Mouse (Mus musculus): ENCODE data around the gene Ankrd22. TPM values are rescaled to one million over a fixed set of nuclear protein-coding genes. Genes with fewer than 3 reads are reported as not detected.
A peak's percentile ranks its signal among the peaks of the same experiment; 100 is the strongest.

Gene Ankrd22
- 0.36 TPM in 1 of 2 replicates, not detected in the other for polyA plus RNA-seq (2012; rRNA removed)

DNA sequence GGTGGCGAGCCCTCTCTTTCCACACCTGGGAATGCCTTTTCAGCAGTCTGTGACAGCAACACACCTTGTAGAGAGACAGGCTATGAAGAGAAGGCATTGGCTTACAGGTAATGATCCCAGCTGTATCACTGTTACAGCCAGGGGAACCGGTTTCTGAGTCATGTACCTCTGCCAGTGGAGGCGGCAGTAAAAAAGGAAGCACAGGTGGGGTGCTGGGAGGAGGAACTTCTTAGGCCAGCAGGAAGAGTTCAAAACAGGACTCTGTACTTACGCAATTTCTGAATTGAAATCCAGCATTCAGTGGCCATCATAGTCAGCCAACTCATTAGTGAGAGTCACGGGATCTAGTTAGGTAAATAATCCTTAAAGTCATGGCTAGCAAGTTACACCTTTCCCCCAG is at the start of gene Ankrd22:
Gene Ankrd22 (minus strand): TSS at position 163 of the 400 bp plus-strand sequence.
- peak in 1 of 2 experiments; percentile 32 for DNase-seq (ENCODE audit: low read depth in 1 of 2, low spot score in 2 of 2)
- WGBS = 45% methylated on average over 5 of the region's 5 CpGs

DNA sequence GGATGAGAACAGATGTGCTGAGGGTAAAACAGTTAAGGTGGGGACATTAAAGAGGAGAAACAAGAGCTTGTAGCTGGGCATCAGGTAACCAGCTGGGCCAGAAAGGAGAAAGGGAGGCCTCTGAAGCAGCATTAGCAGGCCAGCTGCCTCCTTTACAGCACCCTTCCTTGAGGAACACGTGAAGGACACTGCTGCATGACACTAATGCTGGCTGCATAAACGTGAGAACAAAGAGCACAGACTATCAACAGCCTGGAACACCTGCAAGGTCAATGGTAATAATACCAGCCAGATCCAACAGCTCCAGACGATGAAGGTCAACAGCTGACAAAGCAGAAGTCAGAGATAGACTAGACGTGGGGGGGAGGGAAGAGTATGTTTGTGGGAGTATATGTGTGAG is 48.3 kb upstream of the Ankrd22 start:
- no peak for DNase-seq (ENCODE audit: low read depth in 1 of 2, low spot score in 2 of 2)
- Histone ChIP-seq H3K36me3 (ENCODE audit: control insufficient read depth, insufficient read depth, low read length) (no peaks in the 10 kb centered on the region), H3K4me1 (ENCODE audit: control insufficient read depth, insufficient read depth, insufficient read length) (peaks cover 12% of the 10 kb centered on the region), H3K27ac (ENCODE audit: insufficient read depth, low read length) (no peak overlapping the region), H3K27me3 (ENCODE audit: control insufficient read depth, insufficient read depth, low read length) (no peaks in the 10 kb centered on the region), H3K4me3 (ENCODE audit: extremely low read depth, insufficient read depth, insufficient read length) (no peak overlapping the region)
- TF ChIP-seq POLR2A (IDR thresholded peaks at IDR 0.05; ENCODE audit: low read depth, low read length) (no peak), CTCF (IDR thresholded peaks at IDR 0.05; ENCODE audit: extremely low read depth, insufficient read depth, insufficient read length, insufficient replicate concordance) (no peak)
- 25% methylated on average over 4 of the region's 4 CpGs for WGBS

More for the DNA sequence above, at the start of gene Ankrd22:
- H3K27ac ChIP-seq (ENCODE audit: insufficient read depth, low read length) = no peak within 1 kb of the TSS
- no peak within 1 kb of the TSS for H3K4me3 ChIP-seq (ENCODE audit: extremely low read depth, insufficient read depth, insufficient read length)
- H3K27me3 ChIP-seq (ENCODE audit: control insufficient read depth, insufficient read depth, low read length) = no peaks in the 10 kb centered on the region
- H3K4me1 ChIP-seq (ENCODE audit: control insufficient read depth, insufficient read depth, insufficient read length) = peaks cover 15% of the 10 kb centered on the region; the same call in 1 of the 2 replicates
- H3K36me3 ChIP-seq (ENCODE audit: control insufficient read depth, insufficient read depth, low read length) = no peaks in the 10 kb centered on the region
- no peak for TF ChIP-seq POLR2A (IDR thresholded peaks at IDR 0.05; ENCODE audit: low read depth, low read length)
- no peak for TF ChIP-seq CTCF (IDR thresholded peaks at IDR 0.05; ENCODE audit: extremely low read depth, insufficient read depth, insufficient read length, insufficient replicate concordance)

DNA sequence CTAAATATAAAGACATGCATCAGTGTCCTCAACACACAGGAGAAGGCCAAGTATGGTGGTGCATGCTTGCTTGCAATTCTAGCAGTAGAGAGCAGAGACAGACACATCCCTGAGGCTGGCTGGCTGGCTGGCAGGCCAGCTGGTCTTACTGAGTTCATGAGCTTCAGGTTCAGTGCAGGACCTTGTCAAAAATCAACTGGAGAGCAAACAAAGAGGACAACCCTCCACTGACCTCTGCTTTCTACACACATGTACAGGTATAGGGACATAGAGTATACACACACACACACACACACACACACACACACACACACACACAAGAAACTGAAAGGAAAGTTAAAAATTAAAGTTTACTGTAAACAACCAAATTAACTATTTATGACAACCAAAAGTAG is 47.4 kb upstream of the Ankrd22 start:
- H3K27ac ChIP-seq (ENCODE audit: insufficient read depth, low read length) = no peak overlapping the region
- peaks cover 12% of the 10 kb centered on the region for H3K4me1 ChIP-seq (ENCODE audit: control insufficient read depth, insufficient read depth, insufficient read length)
- DNase-seq (ENCODE audit: low read depth in 1 of 2, low spot score in 2 of 2) = no peak
- H3K4me3 ChIP-seq (ENCODE audit: extremely low read depth, insufficient read depth, insufficient read length) = no peak overlapping the region
- H3K36me3 ChIP-seq (ENCODE audit: control insufficient read depth, insufficient read depth, low read length) = no peaks in the 10 kb centered on the region
- TF ChIP-seq POLR2A (IDR thresholded peaks at IDR 0.05; ENCODE audit: low read depth, low read length) (no peak), CTCF (IDR thresholded peaks at IDR 0.05; ENCODE audit: extremely low read depth, insufficient read depth, insufficient read length, insufficient replicate concordance) (no peak)
- H3K27me3 ChIP-seq (ENCODE audit: control insufficient read depth, insufficient read depth, low read length) = no peaks in the 10 kb centered on the region

DNA sequence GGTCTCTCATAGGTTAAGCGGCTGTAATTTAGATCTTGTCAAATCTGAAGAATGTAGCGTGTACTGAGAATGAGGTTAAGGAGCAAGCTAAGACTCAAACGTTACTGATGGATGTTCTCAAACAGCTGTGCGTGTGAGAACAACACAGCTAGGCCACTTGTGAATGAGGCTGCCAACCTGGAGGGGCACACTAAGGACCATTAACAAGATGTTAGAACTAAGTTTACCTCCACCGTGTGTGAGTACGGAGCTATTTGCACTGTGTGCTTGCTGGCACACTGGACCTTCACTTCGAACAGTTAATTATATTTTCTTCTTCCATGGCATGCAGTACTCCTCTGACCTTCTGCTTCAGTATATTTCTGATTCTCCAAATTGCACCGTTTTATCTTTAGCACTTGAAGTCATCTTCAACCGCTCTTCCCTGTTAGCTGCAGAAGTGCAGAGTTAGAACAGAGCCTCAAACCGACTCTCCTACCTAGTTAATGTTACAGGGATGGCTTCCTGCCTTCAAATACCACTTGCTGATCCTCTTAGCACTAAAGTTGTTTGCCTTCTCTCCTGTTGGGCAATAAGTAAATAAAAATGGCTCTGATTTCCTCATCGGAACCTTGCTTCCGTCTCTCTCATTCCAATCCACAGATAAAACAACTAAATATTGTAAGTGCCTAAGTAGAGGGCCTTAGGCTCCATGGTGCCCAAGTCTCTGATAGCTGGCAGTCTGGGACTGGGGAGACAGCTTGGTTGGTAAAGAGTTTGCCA is 46.8 kb upstream of the Ankrd22 start:
- WGBS = 85% methylated on average over 12 of the region's 12 CpGs
- no peak overlapping the region for H3K4me3 ChIP-seq (ENCODE audit: extremely low read depth, insufficient read depth, insufficient read length)
- TF ChIP-seq CTCF (IDR thresholded peaks at IDR 0.05; ENCODE audit: extremely low read depth, insufficient read depth, insufficient read length, insufficient replicate concordance) = no peak
- TF ChIP-seq POLR2A (IDR thresholded peaks at IDR 0.05; ENCODE audit: low read depth, low read length) = no peak
- no peaks in the 10 kb centered on the region for H3K27me3 ChIP-seq (ENCODE audit: control insufficient read depth, insufficient read depth, low read length)
- no peak overlapping the region for H3K27ac ChIP-seq (ENCODE audit: insufficient read depth, low read length)
- peaks cover 12% of the 10 kb centered on the region for H3K4me1 ChIP-seq (ENCODE audit: control insufficient read depth, insufficient read depth, insufficient read length)
- no peaks in the 10 kb centered on the region for H3K36me3 ChIP-seq (ENCODE audit: control insufficient read depth, insufficient read depth, low read length)
- DNase-seq (ENCODE audit: low read depth in 1 of 2, low spot score in 2 of 2) = no peak

DNA sequence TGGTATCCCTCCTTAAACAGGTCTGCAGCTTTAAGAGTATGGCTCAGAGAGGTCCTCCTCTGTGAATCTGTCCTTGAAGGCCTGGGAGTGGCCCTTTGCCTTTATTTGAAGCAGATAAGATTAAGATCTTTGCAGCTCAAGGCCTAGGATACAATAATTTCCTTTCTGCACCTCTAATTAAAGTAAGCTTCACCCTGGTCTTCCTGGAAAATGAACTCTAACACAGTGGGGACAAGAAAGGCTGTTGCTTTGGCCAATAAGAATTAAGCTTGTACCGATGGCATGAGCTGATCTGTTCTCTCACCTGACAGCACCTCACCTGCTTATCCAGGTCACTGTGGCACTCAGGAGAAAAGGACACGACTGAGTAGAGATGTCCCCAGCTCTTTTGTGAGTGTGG is 45.0 kb upstream of the Ankrd22 start:
- Histone ChIP-seq H3K4me3 (ENCODE audit: extremely low read depth, insufficient read depth, insufficient read length) (no peak overlapping the region), H3K27me3 (ENCODE audit: control insufficient read depth, insufficient read depth, low read length) (no peaks in the 10 kb centered on the region), H3K36me3 (ENCODE audit: control insufficient read depth, insufficient read depth, low read length) (no peaks in the 10 kb centered on the region), H3K27ac (ENCODE audit: insufficient read depth, low read length) (no peak overlapping the region), H3K4me1 (ENCODE audit: control insufficient read depth, insufficient read depth, insufficient read length) (peaks cover 7% of the 10 kb centered on the region)
- no peak for TF ChIP-seq CTCF (IDR thresholded peaks at IDR 0.05; ENCODE audit: extremely low read depth, insufficient read depth, insufficient read length, insufficient replicate concordance)
- no peak for TF ChIP-seq POLR2A (IDR thresholded peaks at IDR 0.05; ENCODE audit: low read depth, low read length)
- WGBS = 79% methylated on average over 2 of the region's 2 CpGs
- no peak for DNase-seq (ENCODE audit: low read depth in 1 of 2, low spot score in 2 of 2)

DNA sequence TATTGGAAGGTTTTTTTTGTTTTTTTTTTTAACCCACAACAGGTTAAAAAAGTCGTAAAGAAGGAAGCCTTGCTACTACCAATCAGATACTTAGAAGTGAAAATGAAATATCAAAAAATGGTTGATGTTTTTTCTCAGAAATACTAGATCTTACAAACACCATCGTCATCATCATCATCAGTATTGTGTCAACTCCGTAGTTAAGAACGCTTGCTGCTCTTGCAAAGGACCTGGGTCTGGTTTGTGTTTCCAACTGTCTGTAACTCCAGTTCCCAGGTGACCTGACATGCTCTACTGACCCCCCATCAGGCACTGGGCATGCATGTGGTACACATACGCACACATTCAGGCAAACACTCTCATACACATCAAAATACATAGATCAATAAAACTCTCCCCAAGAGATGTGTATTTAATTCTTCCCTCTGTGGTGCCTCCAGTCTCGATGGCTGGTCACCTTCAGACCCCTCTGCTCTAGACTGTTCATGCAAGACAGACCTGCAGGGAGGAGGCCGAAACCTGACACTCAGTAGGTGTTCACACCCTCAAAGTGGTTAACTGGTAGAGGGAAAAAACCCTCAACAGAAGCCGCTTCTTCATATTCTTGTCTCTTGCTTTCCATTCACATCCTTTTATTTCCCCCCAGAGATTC is 44.2 kb upstream of the Ankrd22 start:
- Histone ChIP-seq H3K4me1 (ENCODE audit: control insufficient read depth, insufficient read depth, insufficient read length) (peaks cover 10% of the 10 kb centered on the region), H3K27me3 (ENCODE audit: control insufficient read depth, insufficient read depth, low read length) (no peaks in the 10 kb centered on the region)
- WGBS = 79% methylated on average over 8 of the region's 8 CpGs

DNA sequence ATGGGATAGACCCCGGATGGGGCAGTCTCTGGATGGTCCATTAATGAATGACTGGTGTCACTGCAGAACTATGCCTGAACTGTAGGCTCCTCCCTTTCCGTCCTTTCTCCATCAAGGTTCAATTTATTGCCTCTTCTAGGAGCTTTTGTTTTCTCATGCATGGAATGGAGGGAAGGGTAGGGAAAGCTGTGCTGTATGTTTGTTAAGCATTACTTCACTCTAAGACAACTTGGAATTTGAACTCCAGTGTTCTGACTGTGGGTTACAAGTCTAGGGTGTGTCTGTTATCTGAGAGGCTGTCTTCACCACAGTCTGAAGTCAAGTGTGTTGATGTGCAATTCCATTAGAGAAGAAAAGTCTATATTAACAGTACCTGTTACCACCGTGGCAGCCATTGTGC is 43.2 kb upstream of the Ankrd22 start:
- TF ChIP-seq POLR2A (IDR thresholded peaks at IDR 0.05; ENCODE audit: low read depth, low read length) (no peak), CTCF (IDR thresholded peaks at IDR 0.05; ENCODE audit: extremely low read depth, insufficient read depth, insufficient read length, insufficient replicate concordance) (no peak)
- Histone ChIP-seq H3K36me3 (ENCODE audit: control insufficient read depth, insufficient read depth, low read length) (no peaks in the 10 kb centered on the region), H3K4me3 (ENCODE audit: extremely low read depth, insufficient read depth, insufficient read length) (no peak overlapping the region), H3K27me3 (ENCODE audit: control insufficient read depth, insufficient read depth, low read length) (no peaks in the 10 kb centered on the region), H3K27ac (ENCODE audit: insufficient read depth, low read length) (no peak overlapping the region), H3K4me1 (ENCODE audit: control insufficient read depth, insufficient read depth, insufficient read length) (peaks cover 10% of the 10 kb centered on the region)
- 90% methylated on average over 3 of the region's 3 CpGs for WGBS
- no peak for DNase-seq (ENCODE audit: low read depth in 1 of 2, low spot score in 2 of 2)

More for the DNA sequence above, 44.2 kb upstream of the Ankrd22 start:
- TF ChIP-seq CTCF (IDR thresholded peaks at IDR 0.05; ENCODE audit: extremely low read depth, insufficient read depth, insufficient read length, insufficient replicate concordance) (no peak), POLR2A (IDR thresholded peaks at IDR 0.05; ENCODE audit: low read depth, low read length) (no peak)
- no peak for DNase-seq (ENCODE audit: low read depth in 1 of 2, low spot score in 2 of 2)
- Histone ChIP-seq H3K27ac (ENCODE audit: insufficient read depth, low read length) (no peak overlapping the region), H3K4me3 (ENCODE audit: extremely low read depth, insufficient read depth, insufficient read length) (no peak overlapping the region), H3K36me3 (ENCODE audit: control insufficient read depth, insufficient read depth, low read length) (no peaks in the 10 kb centered on the region)

Data from spleen, adult 2 months (tissue).